Mouse (Mus musculus) ES-E14 (cell line): ENCODE measurements around the gene Higd1a. TPM values are rescaled to one million over a fixed set of nuclear protein-coding genes. Genes with fewer than 3 reads are reported as not detected.

Source experiments
- DNase-seq: peaks from one replicate; pipeline ENCODE4 v3.0.0-alpha.2; 2013; ENCODE audit warnings: low read depth, low spot score
- H3K27ac ChIP-seq: 2 replicates; pipeline ENCODE4 v1.5.1; 2012; ENCODE audit warnings: low read depth, mild to moderate bottlenecking, low read length, moderate library complexity, mixed read lengths; ENCODE audit not compliant: poor library complexity, insufficient read depth, severe bottlenecking
- H3K36me3 ChIP-seq: 2 replicates; pipeline ENCODE4 v1.6.1; 2012; ENCODE audit warnings: mild to moderate bottlenecking, low read length, moderate library complexity, mixed read lengths; ENCODE audit not compliant: control insufficient read depth, poor library complexity, insufficient read depth, severe bottlenecking
- H3K4me1 ChIP-seq, 2 experiments: fragments of 150-350 bp in 1 of 2; sonication (generic) in 1 of 2; 2 replicates each; pipeline ENCODE4 v1.6.1; 2012; ENCODE audit warnings: low read length in 2 of 2, mild to moderate bottlenecking in 1 of 2, mixed read lengths in 1 of 2; ENCODE audit not compliant: control insufficient read depth in 2 of 2, insufficient read depth in 2 of 2, poor library complexity in 1 of 2
- H3K4me3 ChIP-seq, 2 experiments: fragments of 150-350 bp in 1 of 2; sonication (generic) in 1 of 2; 2 replicates each; pipeline ENCODE4 v1.5.1; 2012; ENCODE audit warnings: low read length in 2 of 2, low read depth in 1 of 2, mild to moderate bottlenecking in 1 of 2, mixed read lengths in 1 of 2; ENCODE audit not compliant: insufficient read depth in 1 of 2, poor library complexity in 1 of 2, severe bottlenecking in 1 of 2
- H3K9ac ChIP-seq: 2 replicates; pipeline ENCODE4 v1.6.1; 2012; ENCODE audit warnings: low read depth, mild to moderate bottlenecking, low read length, mixed read lengths; ENCODE audit not compliant: poor library complexity, insufficient read depth, severe bottlenecking
- H3K9me3 ChIP-seq: fragments of 150-350 bp; sonication (generic); 2 replicates; pipeline ENCODE4 v1.6.1; 2012; ENCODE audit warnings: low read depth, mild to moderate bottlenecking, low read length; ENCODE audit not compliant: control insufficient read depth, insufficient read depth
- CHD2 ChIP-seq: IDR thresholded peaks from 2 replicates; pipeline ENCODE4 v1.6.1; 2014; ENCODE audit warnings: mild to moderate bottlenecking, low read depth, low read length, inconsistent platforms
- HCFC1 ChIP-seq: IDR thresholded peaks from 2 replicates; pipeline ENCODE4 v1.6.1; 2012; ENCODE audit warnings: low read length, inconsistent platforms, borderline replicate concordance; ENCODE audit not compliant: insufficient read depth
- MAFK ChIP-seq: IDR thresholded peaks from 2 replicates; pipeline ENCODE4 v1.6.1; 2014; ENCODE audit warnings: mild to moderate bottlenecking, low read depth, low read length, inconsistent platforms; ENCODE audit not compliant: insufficient read depth
- ZC3H11A ChIP-seq: IDR thresholded peaks from 2 replicates; pipeline ENCODE4 v1.6.1; 2012; ENCODE audit warnings: low read depth, mild to moderate bottlenecking, inconsistent platforms, low read length, borderline replicate concordance
- ZNF384 ChIP-seq: IDR thresholded peaks from 2 replicates; pipeline ENCODE4 v1.6.1; 2012; ENCODE audit warnings: low read depth, low read length, inconsistent platforms
- in situ Hi-C, 2 experiments: fragments of 600-800 bp; cut with MboI; formaldehyde crosslinking; loops; one replicate each; pipeline ENCODE4 v1.15.1; 2025; ENCODE audit warnings: low sequenced_read_pairs in 2 of 2, inconsistent platforms in 1 of 2; ENCODE audit not compliant: unreplicated experiment in 2 of 2
- total RNA-seq: library from RNA; depleted of rRNA; stranded (reverse); fragments of 300-350 nt; gene quantifications from 2 replicates; pipeline ENCODE4 v1.2.3, GENCODE M21; 2012

Higd1a gene
- total RNA-seq, 1 experiment = 81.2 TPM

GRCm38 (mm10) chr9:121838008-121838407, 20.2 kb downstream of the Higd1a start:
- DNase-seq = no peak

GRCm38 (mm10) chr9:121833825-121834224, 24.3 kb downstream of the Higd1a start:
- no peak for TF ChIP-seq HCFC1
- no peak for TF ChIP-seq ZNF384
- TF ChIP-seq MAFK = no peak
- TF ChIP-seq CHD2 = no peak
- TF ChIP-seq ZC3H11A = no peak
- Histone ChIP-seq H3K9ac (no peak overlapping the region), H3K4me1 (peaks cover 0 to 4% of the 10 kb centered on the region in 2 experiments; a peak in 1 of 4 replicates), H3K36me3 (no peaks in the 10 kb centered on the region), H3K27ac (no peak overlapping the region), H3K9me3 (no peaks in the 10 kb centered on the region), H3K4me3 (no peak overlapping the region)
- in situ Hi-C loops = no loop called here
- no peak for DNase-seq

More at GRCm38 (mm10) chr9:121838008-121838407, 20.2 kb downstream of the Higd1a start:
- H3K27ac ChIP-seq = no peak overlapping the region
- no peaks in the 10 kb centered on the region for H3K36me3 ChIP-seq
- H3K4me1 ChIP-seq = peaks cover 0 to 4% of the 10 kb centered on the region in 2 experiments; a peak in 1 of 4 replicates
- no peak for TF ChIP-seq HCFC1
- no peak for TF ChIP-seq MAFK
- no peak for TF ChIP-seq ZC3H11A
- no peak for TF ChIP-seq CHD2
- no peak for TF ChIP-seq ZNF384
- no peak overlapping the region for H3K9ac ChIP-seq
- H3K9me3 ChIP-seq = no peaks in the 10 kb centered on the region
- in situ Hi-C loops = no loop called here
- no peak overlapping the region for H3K4me3 ChIP-seq

- Histone ChIP-seq H3K27ac (no peak overlapping the region), H3K4me3 (no peak overlapping the region), H3K4me1 (no peaks in the 10 kb centered on the region), H3K9me3 (no peaks in the 10 kb centered on the region), H3K9ac (no peak overlapping the region), H3K36me3 (no peaks in the 10 kb centered on the region)
- peak; percentile 70 for DNase-seq
- TF ChIP-seq MAFK (no peak), HCFC1 (no peak), CHD2 (no peak), ZC3H11A (no peak), ZNF384 (no peak)
- in situ Hi-C loops = no loop called here
Measured at GRCm38 (mm10) chr9:121830956-121831293, 27.2 kb downstream of the Higd1a start.

- Histone ChIP-seq H3K4me1 (no peaks in the 10 kb centered on the region), H3K9ac (no peak overlapping the region), H3K27ac (no peak overlapping the region), H3K36me3 (no peaks in the 10 kb centered on the region), H3K4me3 (no peak overlapping the region), H3K9me3 (no peaks in the 10 kb centered on the region)
- DNase-seq = peak; percentile 39
- in situ Hi-C loops = no loop called here
- TF ChIP-seq CHD2 (no peak), MAFK (no peak), HCFC1 (no peak), ZNF384 (no peak), ZC3H11A (no peak)
Measured at GRCm38 (mm10) chr9:121830243-121830955, 27.8 kb downstream of the Higd1a start.
